Mouse (Mus musculus) telencephalon, adult 2 months (tissue): ENCODE measurements around the gene Polr2g.

ENCODE experiments used
- DNase-seq: peaks from one replicate; pipeline ENCODE4 v3.0.0-alpha.2; 2011; ENCODE audit warnings: low read depth, low spot score

Gene Polr2g

DNA sequence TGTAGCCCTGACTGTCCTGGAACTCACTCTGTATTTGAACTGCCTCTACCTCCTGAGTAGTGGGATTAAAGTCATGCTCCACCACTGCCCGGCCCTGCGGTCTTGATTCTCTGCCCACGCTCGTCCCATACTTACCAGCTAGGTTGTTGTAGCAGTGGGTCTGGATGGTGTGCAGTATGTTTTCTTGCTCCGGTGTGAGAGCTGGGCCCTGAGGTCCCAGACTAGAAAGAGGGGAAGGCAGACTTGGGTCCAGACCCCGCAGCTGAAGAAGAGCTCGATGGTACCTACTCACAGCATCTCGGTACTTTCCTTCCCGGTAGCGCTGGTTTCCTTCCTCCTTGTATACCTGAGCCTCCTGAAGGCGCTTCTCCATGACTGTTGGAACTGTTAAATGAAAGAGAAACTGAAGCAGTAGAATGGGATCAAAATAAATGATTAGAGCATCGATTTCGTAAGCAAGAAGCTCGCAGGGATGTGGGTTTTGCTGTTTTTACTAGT, 20.0 kb upstream of the Polr2g start:
- no peak for DNase-seq

DNA sequence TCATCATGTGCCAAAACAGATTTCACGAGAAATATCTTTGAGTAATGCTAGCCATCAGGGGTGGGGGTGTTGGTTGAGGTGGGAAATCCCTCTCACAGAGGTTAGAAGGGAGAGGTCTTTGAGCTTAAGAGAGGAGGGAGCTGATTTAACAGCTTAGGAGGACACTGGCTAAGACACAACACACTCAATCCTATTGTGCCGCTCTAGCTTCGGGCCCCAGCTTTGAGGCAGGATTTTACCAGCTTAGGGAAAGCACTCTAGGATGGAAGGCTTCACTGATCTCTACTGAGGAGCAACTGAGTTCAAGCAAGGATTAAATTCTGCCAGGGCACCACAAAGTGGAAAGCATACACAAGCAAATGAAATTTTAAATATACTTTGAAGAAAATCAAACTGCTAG, 18.6 kb upstream of the Polr2g start:
- DNase-seq, result no peak

DNA sequence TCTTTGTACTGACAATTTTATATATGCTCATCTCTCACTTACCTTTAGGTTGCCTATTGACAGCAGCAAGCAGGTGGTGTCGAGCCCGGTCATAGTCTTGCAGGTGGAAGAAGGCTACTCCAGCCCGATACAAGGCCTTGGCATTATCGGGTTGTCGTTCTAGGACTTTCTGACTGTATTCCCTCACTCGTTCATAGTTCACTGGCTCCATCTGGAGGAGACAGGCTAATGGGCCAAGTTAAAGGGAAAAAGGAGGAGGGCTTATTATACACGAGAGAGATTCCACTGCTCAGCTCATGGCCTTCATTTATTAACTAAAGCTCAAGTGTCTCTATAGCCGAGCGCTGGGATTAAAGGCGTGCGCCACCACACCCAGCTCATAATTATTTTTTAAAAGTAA, 17.4 kb upstream of the Polr2g start:
- no peak for DNase-seq

DNA sequence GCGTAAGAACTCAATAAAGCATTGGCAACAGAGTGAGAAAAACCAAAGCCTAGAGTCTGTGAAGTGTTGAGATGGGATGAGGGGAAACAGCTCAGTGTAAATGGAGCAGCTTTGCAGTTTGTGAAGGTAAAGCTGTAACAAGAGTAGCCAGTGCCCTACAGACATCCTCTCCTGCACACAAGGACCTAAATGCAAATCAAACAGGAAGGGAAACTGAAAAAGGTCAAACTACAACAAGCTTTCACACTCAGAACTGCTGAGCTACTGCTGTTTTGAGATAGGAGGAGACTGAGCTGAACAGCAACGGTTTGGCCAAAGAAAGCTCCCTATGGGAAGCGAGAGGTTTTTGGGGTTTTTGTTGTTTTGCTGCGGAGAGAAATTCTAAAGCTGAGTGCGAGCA, 8.4 kb upstream of the Polr2g start:
- no peak for DNase-seq

DNA sequence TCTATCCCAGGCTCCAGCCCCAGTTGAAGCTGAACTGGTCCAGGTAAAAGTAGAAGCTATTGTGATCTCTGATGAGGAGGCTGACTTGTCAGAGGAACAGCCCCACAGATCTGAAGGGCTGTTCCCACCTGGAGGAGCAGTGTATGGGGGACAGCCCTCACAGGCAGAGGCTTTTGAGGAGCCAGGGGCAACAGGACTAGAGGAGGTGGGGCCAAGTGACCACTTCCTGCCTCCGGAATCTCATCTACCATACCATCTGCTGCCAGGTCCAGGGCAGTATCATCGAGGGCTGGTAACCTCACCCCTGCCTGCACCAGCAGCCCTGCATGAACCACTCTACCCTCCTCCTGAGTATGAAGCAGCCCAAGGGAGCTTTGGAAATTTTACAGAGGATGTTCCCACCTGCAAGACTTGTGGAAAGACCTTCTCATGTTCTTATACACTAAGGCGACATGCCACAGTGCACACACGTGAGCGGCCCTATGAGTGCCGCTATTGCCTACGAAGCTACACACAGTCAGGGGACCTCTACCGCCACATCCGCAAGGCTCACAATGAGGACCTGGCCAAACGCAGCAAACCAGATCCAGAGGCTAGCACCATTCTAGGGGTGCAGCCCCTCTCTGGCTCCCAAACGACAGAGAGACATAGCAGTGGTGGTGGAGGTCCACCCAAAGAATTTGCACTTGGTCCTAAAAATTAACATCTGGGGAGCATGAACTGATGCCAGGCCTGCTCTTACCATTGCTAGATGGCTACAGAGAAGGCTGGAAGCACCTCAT, 5.7 kb upstream of the Polr2g start:
- DNase-seq, result no peak

DNA sequence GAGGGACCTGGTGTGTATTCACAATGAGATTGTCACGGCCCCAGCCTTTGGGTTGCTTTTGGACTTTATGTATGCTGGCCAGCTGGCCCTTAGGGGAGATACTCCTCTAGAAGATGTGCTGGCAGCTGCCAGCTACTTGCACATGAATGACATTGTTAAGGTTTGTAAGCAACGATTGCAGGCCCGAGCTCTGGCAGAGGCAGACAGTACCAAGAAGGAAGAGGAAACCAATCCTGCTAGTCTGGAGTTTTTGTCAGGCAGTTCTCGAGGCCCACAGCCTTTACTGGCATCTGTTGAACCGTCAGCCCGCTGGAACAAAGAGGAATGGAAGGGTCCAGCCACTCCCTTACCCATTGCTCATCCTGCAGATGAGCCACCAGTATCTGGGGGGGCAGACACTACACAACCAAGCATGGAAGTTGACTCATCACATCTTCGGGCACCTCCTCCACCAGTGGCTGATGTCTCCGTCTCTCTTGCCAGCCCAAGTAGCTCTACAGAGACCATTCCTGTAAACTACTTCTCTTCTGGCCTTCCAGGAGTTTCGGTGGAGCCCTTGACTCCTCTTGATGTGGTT, 4.9 kb upstream of the Polr2g start:
- DNase-seq, result no peak

DNA sequence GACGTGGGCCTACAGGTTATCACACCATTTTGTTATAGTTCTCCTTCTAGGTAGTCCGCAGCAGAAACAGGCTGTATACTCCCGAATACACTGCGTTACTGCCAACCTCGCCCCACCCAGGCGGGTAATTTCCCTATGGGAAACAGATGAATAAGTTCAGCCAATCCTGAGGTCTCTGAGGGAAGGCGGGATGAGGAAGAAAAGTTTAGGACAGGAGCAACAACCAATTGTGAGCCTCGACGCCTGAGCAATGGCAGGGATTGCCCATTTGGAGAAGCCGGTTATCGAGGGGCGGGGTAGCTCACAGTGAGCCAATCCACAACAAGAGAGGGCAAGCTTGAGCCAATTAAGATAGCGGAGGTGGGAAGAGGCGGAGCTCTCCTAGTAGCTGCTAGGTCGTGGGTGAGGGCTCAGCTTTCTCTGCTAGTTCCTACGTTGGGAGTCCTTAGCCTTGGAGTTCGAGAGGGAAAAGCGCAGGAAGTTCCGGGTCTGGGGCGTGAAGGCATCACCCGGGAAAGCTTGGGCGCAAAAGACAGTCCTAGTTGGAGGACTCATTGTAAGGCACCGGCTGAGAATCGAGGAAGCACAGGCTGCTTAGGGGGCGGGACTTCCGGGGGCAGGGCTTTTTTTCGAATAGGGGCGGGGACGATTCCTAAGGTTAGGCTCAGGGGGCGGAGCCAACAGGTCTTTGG, 3.9 kb upstream of the Polr2g start, which contains the start of gene Zbtb3:
Gene Zbtb3, plus strand, starts transcription at position 426 of the 692 bp plus-strand sequence.
- peak; percentile 99 for DNase-seq

DNA sequence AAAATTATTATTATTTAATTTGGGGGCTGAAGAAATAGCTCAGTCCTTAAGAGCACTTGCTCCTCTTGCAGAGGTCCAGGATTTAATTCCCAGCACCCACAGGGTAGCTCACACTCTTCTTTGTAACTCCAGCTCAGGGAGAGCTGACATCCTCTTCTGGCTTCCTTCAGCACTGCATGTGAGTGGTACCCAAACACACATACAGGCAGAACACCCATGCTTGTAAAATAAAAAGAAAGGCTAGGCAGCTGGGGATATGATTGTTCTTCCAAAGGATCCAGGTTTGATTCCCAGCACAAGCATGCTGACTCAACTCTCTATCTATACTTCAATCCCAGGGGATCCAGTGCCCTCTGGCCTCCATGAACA, 554 bp upstream of the Polr2g start:
- no peak for DNase-seq

DNA sequence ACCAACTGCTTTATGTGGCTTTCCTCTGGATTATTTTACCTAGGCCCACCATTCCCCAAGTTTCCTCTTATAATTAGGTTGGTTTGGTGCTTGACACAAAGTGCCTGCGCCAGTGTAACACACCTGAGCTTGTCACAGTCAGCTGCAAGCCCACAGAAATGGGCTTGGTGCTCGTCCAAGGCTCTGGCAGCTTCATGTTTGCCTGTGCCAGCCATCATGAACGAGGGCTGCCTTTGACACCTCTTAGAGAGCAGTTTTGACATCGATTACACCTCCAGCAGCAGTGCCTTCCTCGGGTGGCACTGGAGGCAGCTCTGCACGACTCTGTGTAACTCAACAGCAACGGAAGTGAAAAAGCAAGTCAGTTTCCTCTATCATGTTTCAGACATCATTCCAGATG, 8.2 kb downstream of the Polr2g start:
- no peak for DNase-seq

DNA sequence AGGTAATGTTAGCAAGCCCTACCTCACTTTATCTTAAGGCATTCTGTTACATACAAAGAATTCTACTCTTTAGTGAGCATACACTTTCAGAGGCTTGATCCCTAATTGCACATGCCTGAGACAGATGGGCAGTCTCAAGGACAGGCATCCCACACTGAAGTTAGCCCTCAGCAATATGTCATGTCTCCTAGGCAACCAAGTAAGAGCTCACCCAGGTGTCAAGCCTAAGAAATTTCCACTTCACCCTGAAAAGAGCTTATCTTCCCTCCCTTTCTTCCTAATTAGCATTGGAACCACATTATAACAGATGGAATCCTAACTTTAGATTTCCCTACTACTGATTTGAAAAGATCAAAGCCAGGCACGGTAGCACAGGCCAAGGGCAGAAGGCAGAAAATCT, 9.2 kb downstream of the Polr2g start:
- peak; percentile 68 for DNase-seq

DNA sequence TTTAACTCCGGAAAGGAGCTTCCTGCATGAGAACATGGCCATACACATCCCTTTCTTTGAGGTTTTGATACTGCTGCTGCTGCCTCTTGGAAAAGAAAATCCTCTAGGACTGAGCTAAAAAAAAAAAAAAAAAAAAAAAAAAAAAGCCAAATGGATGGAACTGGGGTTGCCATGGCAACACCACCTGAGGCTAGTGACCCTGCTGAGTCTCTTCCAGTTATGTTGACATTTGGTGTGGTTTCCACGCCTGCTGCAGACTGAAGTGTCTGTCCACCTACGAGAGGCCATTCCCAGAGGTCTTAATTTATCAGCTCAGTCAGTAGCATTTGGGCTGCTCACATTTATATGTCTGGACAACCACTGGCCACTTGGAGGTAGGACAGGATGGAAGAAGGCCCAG, 9.9 kb downstream of the Polr2g start:
- no peak for DNase-seq

DNA sequence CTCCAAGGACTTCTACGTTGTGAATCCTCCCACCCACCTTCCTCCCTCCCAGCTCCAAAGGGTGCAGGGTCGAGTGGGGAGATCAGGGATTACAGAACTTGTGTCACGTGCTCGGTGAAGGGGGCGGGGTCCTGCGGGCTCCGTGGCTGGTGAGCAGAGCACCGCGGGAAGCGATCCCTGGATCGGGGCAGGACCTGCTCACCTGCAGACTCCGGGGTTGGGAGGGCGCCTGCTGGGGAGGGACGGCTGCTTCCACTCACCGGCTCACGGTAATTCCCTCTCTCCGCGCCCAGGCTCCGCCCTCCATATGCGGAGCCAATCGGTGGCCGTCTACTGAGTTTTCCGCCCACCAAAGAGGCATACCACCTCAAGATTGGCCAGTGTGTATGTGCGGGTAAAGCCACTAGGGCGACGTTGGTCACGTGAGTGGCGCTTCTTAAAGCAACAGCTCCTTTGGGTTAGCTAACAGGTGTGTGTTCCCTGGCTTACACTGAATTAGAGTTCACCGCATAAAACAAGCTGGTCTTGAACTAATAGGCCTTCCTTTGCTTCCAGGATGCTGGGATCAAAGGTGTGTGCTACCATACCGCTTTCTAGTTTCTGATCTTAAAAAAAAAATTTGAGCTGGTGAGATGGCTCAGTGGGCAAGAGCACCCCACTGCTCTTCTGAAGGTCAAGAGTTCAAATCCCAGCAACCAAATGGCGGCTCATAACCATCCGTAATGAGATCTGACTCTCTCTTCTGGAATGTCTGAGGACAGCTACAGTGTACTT, 12.2 kb downstream of the Polr2g start, which contains the start of gene Taf6l:
Gene Taf6l, minus strand, starts transcription at position 410 of the 774 bp plus-strand sequence.
- DNase-seq, result peak; percentile 97

DNA sequence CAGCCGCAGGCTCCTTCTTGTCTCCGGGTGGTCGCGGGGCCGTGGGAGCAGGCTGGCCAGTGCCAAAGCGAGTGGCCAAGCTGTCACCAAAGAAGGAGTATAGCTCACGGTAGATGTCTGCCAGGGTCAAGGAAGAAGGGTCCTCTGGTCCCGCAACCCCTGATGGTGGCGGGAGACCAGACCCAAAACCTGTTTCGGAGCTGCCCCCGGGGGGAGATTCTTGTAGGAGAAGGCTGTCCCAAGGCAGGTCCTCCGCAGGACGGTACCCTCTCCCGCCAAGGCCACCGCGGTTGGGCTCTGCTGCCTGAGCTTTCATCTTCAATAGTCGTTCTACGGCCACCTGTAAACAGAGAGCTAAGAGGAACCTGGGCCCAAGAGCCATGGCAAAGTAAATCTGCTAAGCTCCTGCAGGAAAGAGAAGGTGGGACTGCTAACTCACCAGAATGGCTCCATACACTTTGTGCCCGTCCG, 23.4 kb downstream of the Polr2g start:
- DNase-seq, result no peak

DNA sequence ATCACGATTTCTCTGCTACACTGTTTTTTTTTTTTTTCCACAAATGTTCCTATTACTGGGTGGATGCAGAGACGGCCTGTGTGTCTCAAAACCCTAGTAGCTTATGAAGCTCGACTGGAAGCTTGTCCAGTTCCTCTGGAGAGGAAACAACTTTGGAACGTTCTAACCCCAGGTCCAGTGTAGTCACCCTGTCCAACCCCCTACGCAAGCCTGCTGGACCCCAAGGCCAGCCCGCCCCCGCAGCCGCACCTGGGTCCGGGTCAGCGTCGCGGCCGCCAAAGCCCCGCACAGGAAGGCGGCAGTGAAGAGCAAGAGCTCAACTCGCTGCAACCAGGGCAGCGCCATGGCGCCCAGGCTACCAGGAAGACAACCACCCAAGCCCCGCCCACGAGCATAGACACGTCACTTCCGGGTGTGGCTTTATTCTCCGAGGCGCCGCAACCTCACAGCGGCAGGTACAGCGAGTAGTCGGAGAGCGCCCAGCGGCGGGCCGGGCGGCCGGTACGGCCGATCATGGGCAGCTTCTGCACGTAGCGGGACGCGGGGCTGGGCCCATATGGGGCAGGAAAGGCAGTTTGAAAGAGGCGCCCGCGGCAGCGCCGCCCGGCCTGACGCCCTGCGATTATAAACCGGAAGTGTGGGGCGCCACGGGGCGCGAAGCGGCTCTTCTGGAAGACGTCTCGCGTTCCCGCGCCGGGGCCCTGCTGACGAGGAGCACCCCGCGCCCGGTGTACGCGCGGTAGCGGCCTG, 24.1 kb downstream of the Polr2g start, which contains the start of gene Tmem179b:
Gene Tmem179b, minus strand, starts transcription at position 382 of the 750 bp plus-strand sequence.
- DNase-seq, result peak; percentile 88

DNA sequence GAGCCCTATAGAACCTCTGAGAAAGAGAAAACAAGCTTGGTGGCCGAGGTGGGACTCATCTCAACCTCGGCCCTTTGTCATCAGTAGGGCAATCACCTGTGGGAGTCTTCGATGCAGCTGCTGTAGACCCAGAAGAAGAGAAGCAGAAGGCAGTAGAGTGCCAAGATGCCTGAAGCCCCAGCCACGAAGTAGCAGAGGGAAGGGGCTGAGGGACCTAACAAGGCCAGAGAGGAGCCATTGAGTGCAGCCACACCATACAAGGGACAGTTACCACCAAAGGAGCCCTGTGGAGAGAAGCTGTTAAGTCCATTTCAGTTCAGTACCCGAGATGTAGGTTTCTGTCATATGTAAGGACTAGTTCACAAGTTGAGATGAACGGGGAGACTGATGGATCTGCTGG, 25.0 kb downstream of the Polr2g start:
- no peak for DNase-seq

DNA sequence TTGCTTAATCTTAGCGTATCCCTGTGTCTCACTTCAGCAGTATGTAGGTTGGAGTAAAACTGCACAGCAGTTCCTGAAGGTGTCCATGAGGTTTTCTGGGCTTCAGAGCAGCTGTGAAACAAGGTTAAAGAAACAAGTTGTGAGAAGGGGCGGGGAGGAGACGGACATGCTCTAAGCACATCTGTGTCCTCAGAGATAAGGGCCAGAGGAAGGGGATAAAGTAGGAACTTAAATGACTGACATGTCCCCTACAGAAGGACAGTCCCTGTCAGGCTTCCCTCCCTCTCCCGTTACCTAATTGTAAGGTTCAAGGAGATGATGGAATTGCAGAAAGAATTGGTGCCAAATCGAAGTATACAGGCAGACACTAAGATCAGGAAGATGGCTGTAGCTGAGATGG, 25.4 kb downstream of the Polr2g start:
- no peak for DNase-seq

DNA sequence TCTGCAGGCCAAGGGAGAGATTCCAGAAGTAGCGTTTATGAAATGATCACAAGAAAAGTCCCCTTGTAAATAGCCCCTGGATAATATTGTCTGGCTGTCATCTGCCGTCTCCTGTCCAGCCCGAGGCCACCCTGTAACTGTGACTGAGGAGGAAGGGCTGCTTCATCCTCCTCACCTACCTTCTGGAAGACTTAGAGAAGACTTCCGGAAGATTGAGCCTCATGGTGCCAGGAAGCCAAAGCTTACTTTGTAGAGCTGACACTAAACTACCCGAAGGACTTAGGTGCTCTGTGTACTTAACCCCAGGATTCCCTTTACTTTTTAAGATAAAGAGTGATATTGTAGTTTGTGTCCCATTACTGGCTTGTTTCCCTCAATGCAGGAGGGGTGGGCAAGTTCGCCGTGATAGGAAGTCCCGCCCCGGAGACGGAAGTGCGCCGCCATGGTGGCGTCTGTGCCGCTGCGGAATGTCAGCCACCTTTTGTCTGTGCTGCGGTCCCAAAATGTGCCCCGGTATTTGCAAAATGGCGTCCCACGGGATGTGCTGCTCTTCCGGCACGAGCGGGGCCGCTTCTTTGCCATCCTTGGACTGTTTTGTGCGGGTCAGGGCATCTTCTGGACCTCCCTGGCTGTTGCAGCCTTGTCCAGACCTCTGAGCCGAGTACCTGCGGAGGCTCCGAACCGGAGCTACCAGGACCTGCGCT, 27.7 kb downstream of the Polr2g start, which contains the start of gene Tmem223:
Gene Tmem223, plus strand, starts transcription at position 430 of the 704 bp plus-strand sequence.
- peak; percentile 51 for DNase-seq

DNA sequence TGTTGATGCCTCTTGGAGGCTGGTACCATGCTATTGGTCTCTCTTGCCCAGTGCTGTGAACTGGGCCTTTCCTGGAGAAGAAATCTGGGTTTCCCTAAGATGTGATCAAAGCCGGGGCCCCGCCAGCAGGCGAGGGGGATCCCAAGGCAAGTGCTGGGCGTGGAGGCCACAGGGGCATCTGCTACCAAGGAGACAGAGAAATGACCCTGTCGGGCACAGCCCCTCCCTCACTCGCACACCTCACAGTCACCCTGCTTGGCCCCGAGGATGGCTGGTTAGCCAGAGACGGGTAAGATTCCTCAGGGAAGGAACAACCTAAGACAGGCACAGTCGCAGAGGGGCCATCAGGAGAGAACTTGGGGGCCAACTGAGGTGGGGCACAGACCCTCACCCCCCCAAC, 32.8 kb downstream of the Polr2g start:
- no peak for DNase-seq

DNA sequence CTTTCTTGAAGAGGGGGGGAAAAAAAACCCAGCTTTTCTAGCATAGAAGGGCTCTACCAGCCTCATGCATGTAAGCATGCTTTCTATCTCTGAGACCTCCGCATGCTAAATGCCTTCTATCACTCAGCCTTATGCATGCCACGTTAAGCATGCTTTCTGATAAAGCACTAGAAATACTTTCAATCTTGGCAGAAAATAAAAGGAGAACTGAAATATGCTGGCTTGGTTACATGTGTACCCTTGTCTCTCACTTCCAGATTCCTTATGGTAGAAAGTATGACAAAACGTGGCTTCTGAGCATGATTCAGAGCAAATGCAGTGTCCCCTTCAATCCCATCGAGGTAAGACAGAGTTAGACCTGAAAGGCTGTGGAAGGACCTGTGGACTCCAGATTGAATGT, 35.1 kb downstream of the Polr2g start:
- no peak for DNase-seq

DNA sequence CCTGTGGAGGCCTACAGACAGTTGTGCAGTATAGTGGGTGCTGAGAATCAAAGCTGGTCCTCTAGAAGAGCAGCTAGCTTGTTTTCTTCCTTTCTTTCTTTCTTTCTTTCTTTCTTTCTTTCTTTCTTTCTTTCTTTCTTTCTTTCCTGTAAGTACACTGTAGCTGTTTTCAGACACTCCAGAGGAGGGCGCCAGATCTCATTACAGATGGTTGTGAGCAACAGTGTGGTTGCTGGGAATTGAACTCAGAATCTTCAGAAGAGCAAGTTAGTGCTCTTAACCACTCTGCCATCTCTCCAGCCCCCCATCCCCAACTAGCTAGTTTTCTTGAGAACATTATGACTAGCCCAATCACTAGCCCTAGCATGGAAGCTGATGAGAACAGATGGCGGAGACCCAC, 37.6 kb downstream of the Polr2g start:
- DNase-seq, result no peak
